Mouse (Mus musculus): ENCODE results near the gene Rfc3. TPM values are rescaled to one million over a fixed set of nuclear protein-coding genes. Genes with fewer than 3 reads are reported as not detected.

Rfc3 gene
- polyA plus RNA-seq, 1 experiment from 2014 or later: 44.5 TPM

Other genes with a start within 250 kb of the Rfc3 start
- gene Gm42906, start 223.1 kb downstream of the Rfc3 start, polyA plus RNA-seq (2015; fragmentation: Nextera tagmentation; extraction: Ambion mirVana): not detected in 2 replicates
- not detected in 2 replicates for gene Vmn2r18, start 45.2 kb downstream of the Rfc3 start, polyA plus RNA-seq (2015; fragmentation: Nextera tagmentation; extraction: Ambion mirVana)